Mouse (Mus musculus): ENCODE data around the gene Stx18.

DNA sequence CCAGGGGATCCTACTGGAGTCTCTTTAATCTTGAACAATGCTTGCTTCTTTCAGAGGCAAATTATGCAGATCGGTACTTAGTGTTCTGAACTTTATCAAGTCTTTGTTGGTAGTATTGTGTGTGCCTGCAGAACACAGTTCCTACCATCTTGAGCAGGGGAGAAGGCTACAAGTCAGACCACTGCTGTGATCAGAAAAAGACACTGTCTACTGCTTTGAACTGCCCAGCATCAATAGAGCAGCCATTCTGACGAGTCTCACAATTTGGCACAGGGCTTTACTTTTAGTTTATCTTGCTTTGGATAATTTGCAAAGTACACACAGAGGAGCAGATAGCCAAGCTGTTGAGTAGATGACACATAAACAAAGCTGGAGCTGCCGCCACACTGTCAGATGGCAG is 52.0 kb downstream of the Stx18 start:
- no peak for TF ChIP-seq CTCF (IDR thresholded peaks at IDR 0.05; ENCODE audit: low read depth)
- TF ChIP-seq EP300 (IDR thresholded peaks at IDR 0.05; ENCODE audit: low read depth), result no peak
